Mouse (Mus musculus) G1E (cell line): ENCODE results near the gene Btbd8.

ENCODE experiments used
- CTCF ChIP-seq: IDR thresholded peaks from 2 replicates; pipeline ENCODE4 v1.5.1; 2012; ENCODE audit warnings: low read depth, low read length, inconsistent platforms, mixed read lengths
- GATA1 ChIP-seq: IDR thresholded peaks from 2 replicates; pipeline ENCODE4 v1.6.1; 2012; ENCODE audit warnings: borderline replicate concordance, low read length, inconsistent platforms, mixed read lengths

DNA sequence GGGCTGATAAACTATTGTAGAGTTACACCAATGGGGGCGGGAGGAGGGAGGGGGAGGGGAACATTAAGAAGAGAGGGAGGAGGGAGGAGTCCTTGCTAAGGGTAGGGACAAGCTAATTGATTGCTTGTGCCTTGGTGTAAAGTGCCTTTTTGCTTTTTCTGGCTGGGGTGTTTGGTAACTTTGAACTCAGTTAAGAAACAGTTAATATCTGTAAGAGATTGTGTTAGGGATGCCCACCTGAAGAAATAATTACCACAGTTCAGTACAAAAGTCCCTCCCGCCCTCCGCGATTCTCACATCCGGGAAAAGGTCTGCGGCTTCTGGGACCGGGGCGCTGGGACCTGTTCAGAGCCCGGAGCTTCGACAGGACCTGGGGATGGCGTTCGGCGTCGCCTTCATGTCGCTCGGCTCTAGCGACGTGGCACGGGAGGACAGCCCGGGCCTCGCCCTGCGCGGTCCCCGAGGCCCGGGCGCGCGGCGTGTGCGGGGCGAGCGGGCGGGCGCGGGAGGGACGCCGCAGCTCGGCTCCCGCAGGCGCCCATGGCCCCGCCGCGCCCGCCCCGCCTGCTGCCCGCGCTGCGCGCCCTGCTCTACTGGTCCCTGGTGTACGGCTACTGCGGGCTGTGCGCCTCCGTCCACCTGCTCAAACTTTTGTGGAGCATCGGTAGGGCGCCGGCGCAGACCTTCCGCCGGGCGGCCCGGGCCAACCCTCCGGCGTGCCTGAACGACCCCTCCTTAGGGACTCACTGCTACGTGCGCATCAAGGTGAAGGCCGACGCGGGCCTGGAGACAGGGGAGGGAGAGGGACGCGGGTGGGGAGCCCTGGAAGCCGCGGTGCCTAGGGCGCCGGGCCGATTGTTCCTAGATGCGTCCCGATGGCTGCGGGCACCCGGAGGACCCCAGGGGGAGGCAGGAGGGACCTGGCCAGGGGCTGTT lies 34.5 kb upstream of the Btbd8 start:
- TF ChIP-seq CTCF = no peak
- TF ChIP-seq GATA1 = no peak
